Mouse (Mus musculus): Measurements from ENCODE around the gene Apom. TPM values are rescaled to one million over a fixed set of nuclear protein-coding genes. Genes with fewer than 3 reads are reported as not detected.

Gene Apom
- total RNA-seq, 1 experiment: 10.0 TPM

- TF ChIP-seq CHD2 (IDR thresholded peaks at IDR 0.05; ENCODE audit: low read depth, low read length) (no peak), ZC3H11A (IDR thresholded peaks at IDR 0.05; ENCODE audit: borderline replicate concordance, low read depth, low read length) (no peak), HCFC1 (IDR thresholded peaks at IDR 0.05; ENCODE audit: borderline replicate concordance, insufficient read depth, low read length) (no peak), MAFK (IDR thresholded peaks at IDR 0.05; ENCODE audit: insufficient read depth, low read depth, low read length) (no peak), ZNF384 (IDR thresholded peaks at IDR 0.05; ENCODE audit: low read depth, low read length) (no peak)
- no peaks in the 10 kb centered on the region for H3K36me3 ChIP-seq (ENCODE audit: control insufficient read depth, insufficient read depth, low read length, poor library complexity, severe bottlenecking)
- H3K4me1 ChIP-seq (ENCODE audit: control insufficient read depth in 2 of 2, insufficient read depth in 2 of 2, low read length in 2 of 2, poor library complexity in 1 of 2): peaks cover 0 to 3% of the 10 kb centered on the region in 2 experiments; a peak in 1 of 4 replicates
- H3K27ac ChIP-seq (ENCODE audit: insufficient read depth, low read depth, low read length, poor library complexity, severe bottlenecking): no peak within 1 kb of the TSS
- DNase-seq (ENCODE audit: low read depth, low spot score): no peak
- no peak within 1 kb of the TSS for H3K4me3 ChIP-seq (ENCODE audit: insufficient read depth in 1 of 2, low read depth in 1 of 2, low read length in 2 of 2, poor library complexity in 1 of 2, severe bottlenecking in 1 of 2)
- in situ Hi-C loops (cut with MboI; ENCODE audit: low sequenced_read_pairs in 2 of 2, unreplicated experiment in 2 of 2): no loop called here
- no peaks in the 10 kb centered on the region for H3K9me3 ChIP-seq (ENCODE audit: control insufficient read depth, insufficient read depth, low read depth, low read length)
- no peak within 1 kb of the TSS for H3K9ac ChIP-seq (ENCODE audit: insufficient read depth, low read depth, low read length, poor library complexity, severe bottlenecking)
Measured at GRCm38 (mm10) chr17:35085208-35085865, 46.5 kb downstream of the Apom start, which contains the start of gene Ly6g6f. Gene Ly6g6f, minus strand, starts transcription at chr17:35085610.

- Histone ChIP-seq H3K4me1 (ENCODE audit: control insufficient read depth in 2 of 2, insufficient read depth in 2 of 2, low read length in 2 of 2, poor library complexity in 1 of 2) (peaks cover 0 to 5% of the 10 kb centered on the region in 2 experiments; a peak in 2 of 4 replicates), H3K4me3 (ENCODE audit: insufficient read depth in 1 of 2, low read depth in 1 of 2, low read length in 2 of 2, poor library complexity in 1 of 2, severe bottlenecking in 1 of 2) (no peak overlapping the region), H3K9me3 (ENCODE audit: control insufficient read depth, insufficient read depth, low read depth, low read length) (no peaks in the 10 kb centered on the region), H3K36me3 (ENCODE audit: control insufficient read depth, insufficient read depth, low read length, poor library complexity, severe bottlenecking) (no peaks in the 10 kb centered on the region), H3K9ac (ENCODE audit: insufficient read depth, low read depth, low read length, poor library complexity, severe bottlenecking) (no peak overlapping the region), H3K27ac (ENCODE audit: insufficient read depth, low read depth, low read length, poor library complexity, severe bottlenecking) (no peak overlapping the region)
- in situ Hi-C loops (cut with MboI; ENCODE audit: low sequenced_read_pairs in 2 of 2, unreplicated experiment in 2 of 2): no loop called here
- no peak for TF ChIP-seq CHD2 (IDR thresholded peaks at IDR 0.05; ENCODE audit: low read depth, low read length)
- no peak for DNase-seq (ENCODE audit: low read depth, low spot score)
Measured at GRCm38 (mm10) chr17:35083929-35084497, 47.8 kb downstream of the Apom start.

GRCm38 (mm10) chr17:35082841-35083576, 48.8 kb downstream of the Apom start:
- no peaks in the 10 kb centered on the region for H3K36me3 ChIP-seq (ENCODE audit: control insufficient read depth, insufficient read depth, low read length, poor library complexity, severe bottlenecking)
- no peak for DNase-seq (ENCODE audit: low read depth, low spot score)
- in situ Hi-C loops (cut with MboI; ENCODE audit: low sequenced_read_pairs in 2 of 2, unreplicated experiment in 2 of 2): no loop called here
- no peak overlapping the region for H3K4me3 ChIP-seq (ENCODE audit: insufficient read depth in 1 of 2, low read depth in 1 of 2, low read length in 2 of 2, poor library complexity in 1 of 2, severe bottlenecking in 1 of 2)
- no peak for TF ChIP-seq ZNF384 (IDR thresholded peaks at IDR 0.05; ENCODE audit: low read depth, low read length)
- TF ChIP-seq MAFK (IDR thresholded peaks at IDR 0.05; ENCODE audit: insufficient read depth, low read depth, low read length): no peak
- TF ChIP-seq ZC3H11A (IDR thresholded peaks at IDR 0.05; ENCODE audit: borderline replicate concordance, low read depth, low read length): no peak
- no peak for TF ChIP-seq CHD2 (IDR thresholded peaks at IDR 0.05; ENCODE audit: low read depth, low read length)
- TF ChIP-seq HCFC1 (IDR thresholded peaks at IDR 0.05; ENCODE audit: borderline replicate concordance, insufficient read depth, low read length): no peak
- H3K4me1 ChIP-seq (ENCODE audit: control insufficient read depth in 2 of 2, insufficient read depth in 2 of 2, low read length in 2 of 2, poor library complexity in 1 of 2): peaks cover 3 to 9% of the 10 kb centered on the region in 2 experiments; a peak in 3 of 4 replicates
- H3K27ac ChIP-seq (ENCODE audit: insufficient read depth, low read depth, low read length, poor library complexity, severe bottlenecking): no peak overlapping the region
- no peak overlapping the region for H3K9ac ChIP-seq (ENCODE audit: insufficient read depth, low read depth, low read length, poor library complexity, severe bottlenecking)
- no peaks in the 10 kb centered on the region for H3K9me3 ChIP-seq (ENCODE audit: control insufficient read depth, insufficient read depth, low read depth, low read length)

- Histone ChIP-seq H3K4me1 (ENCODE audit: control insufficient read depth in 2 of 2, insufficient read depth in 2 of 2, low read length in 2 of 2, poor library complexity in 1 of 2) (peaks cover 7 to 15% of the 10 kb centered on the region in 2 experiments), H3K9ac (ENCODE audit: insufficient read depth, low read depth, low read length, poor library complexity, severe bottlenecking) (no peak overlapping the region), H3K36me3 (ENCODE audit: control insufficient read depth, insufficient read depth, low read length, poor library complexity, severe bottlenecking) (no peaks in the 10 kb centered on the region), H3K27ac (ENCODE audit: insufficient read depth, low read depth, low read length, poor library complexity, severe bottlenecking) (no peak overlapping the region), H3K4me3 (ENCODE audit: insufficient read depth in 1 of 2, low read depth in 1 of 2, low read length in 2 of 2, poor library complexity in 1 of 2, severe bottlenecking in 1 of 2) (no peak overlapping the region), H3K9me3 (ENCODE audit: control insufficient read depth, insufficient read depth, low read depth, low read length) (no peaks in the 10 kb centered on the region)
- TF ChIP-seq ZC3H11A (IDR thresholded peaks at IDR 0.05; ENCODE audit: borderline replicate concordance, low read depth, low read length) (no peak), HCFC1 (IDR thresholded peaks at IDR 0.05; ENCODE audit: borderline replicate concordance, insufficient read depth, low read length) (no peak), ZNF384 (IDR thresholded peaks at IDR 0.05; ENCODE audit: low read depth, low read length) (no peak), CHD2 (IDR thresholded peaks at IDR 0.05; ENCODE audit: low read depth, low read length) (no peak), MAFK (IDR thresholded peaks at IDR 0.05; ENCODE audit: insufficient read depth, low read depth, low read length) (no peak)
- no peak for DNase-seq (ENCODE audit: low read depth, low spot score)
- in situ Hi-C loops (cut with MboI; ENCODE audit: low sequenced_read_pairs in 2 of 2, unreplicated experiment in 2 of 2): no loop called here
Measured at GRCm38 (mm10) chr17:35080710-35081109, 51.1 kb downstream of the Apom start.

Measured in ES-E14 (cell line).